Mouse (Mus musculus) forebrain, postnatal 0 days (tissue): ENCODE data around the gene Tsr2. TPM values are rescaled to one million over a fixed set of nuclear protein-coding genes. Genes with fewer than 3 reads are reported as not detected.

Experiments
- ATAC-seq: fragments of 200-750 bp; cut with Nextera tagmentation; 2 replicates; pipeline ENCODE4 v1.8.0; 2017; ENCODE audit warnings: mild to moderate bottlenecking, moderate library complexity
- DNase-seq: peaks from one replicate; pipeline ENCODE4 v3.0.0-alpha.2; 2015
- H3K27ac ChIP-seq: fragments of 300-500 bp; sonication (generic); 2 replicates; pipeline ENCODE4 v1.5.1; 2014; ENCODE audit warnings: low read depth, mild to moderate bottlenecking, antibody characterized with exemption, low read length, moderate library complexity, mixed read lengths
- H3K27me3 ChIP-seq: fragments of 300-500 bp; sonication (generic); 2 replicates; pipeline ENCODE4 v1.6.1; 2014; ENCODE audit warnings: mild to moderate bottlenecking, low read length, mixed read lengths; ENCODE audit not compliant: insufficient read depth
- H3K36me3 ChIP-seq: fragments of 300-500 bp; sonication (generic); 2 replicates; pipeline ENCODE4 v1.6.1; 2014; ENCODE audit warnings: mild to moderate bottlenecking, moderate library complexity; ENCODE audit not compliant: insufficient read depth
- H3K4me1 ChIP-seq: fragments of 300-500 bp; sonication (generic); 2 replicates; pipeline ENCODE4 v1.6.1; 2014; ENCODE audit warnings: antibody characterized with exemption; ENCODE audit not compliant: insufficient read depth
- H3K4me2 ChIP-seq: fragments of 300-500 bp; sonication (generic); 2 replicates; pipeline ENCODE4 v1.6.1; 2014; ENCODE audit warnings: low read depth, mild to moderate bottlenecking, moderate library complexity
- H3K4me3 ChIP-seq: fragments of 300-500 bp; sonication (generic); 2 replicates; pipeline ENCODE4 v1.5.1; 2014; ENCODE audit warnings: low read depth, low read length, mixed read lengths
- H3K9ac ChIP-seq: fragments of 300-500 bp; sonication (generic); 2 replicates; pipeline ENCODE4 v1.6.1; 2014; ENCODE audit warnings: mild to moderate bottlenecking
- H3K9me3 ChIP-seq: fragments of 300-500 bp; sonication (generic); 2 replicates; pipeline ENCODE4 v1.6.1; 2016; ENCODE audit warnings: low read length
- CTCF ChIP-seq: sonication (generic); IDR thresholded peaks from 2 replicates; pipeline ENCODE4 v1.5.1; 2016; ENCODE audit warnings: antibody characterized with exemption, control low read depth, low read depth
- WGBS: fragments of 180-500 bp; shearing (Covaris S2); extraction: QIAGEN DNeasy Blood & Tissue Kit; methylation state at CpG from one replicate; pipeline ENCODE4 v1.1.7; 2014; 5-methylcytosine and 5-hydroxymethylcytosine counted together
- polyA plus RNA-seq: library from polyadenylated mRNA; unstranded; fragments of >200 nt; fragmentation: Nextera tagmentation; extraction: Ambion mirVana; gene quantifications from 2 replicates; pipeline ENCODE4 v1.2.1, GENCODE M21; 2015
- total RNA-seq: library from RNA; depleted of rRNA; stranded (reverse); fragments of >200 nt; gene quantifications from 2 replicates; pipeline ENCODE4 v1.2.3, GENCODE M21; 2014; rRNA removed

Tsr2 gene
- total and polyA plus RNA-seq, 2 experiments from 2014 or later, result 46.1 to 47.0 TPM

GRCm38 (mm10) chrX:151046777-151047430, 49.4 kb downstream of the Tsr2 start:
- ATAC-seq (peak; percentile 90), DNase-seq (peak; percentile 84)
- peaks cover 4% of the 10 kb centered on the region; the same call in 1 of the 2 replicates for H3K4me1 ChIP-seq
- H3K4me3 ChIP-seq, result peak overlapping the region; percentile 56
- peak overlapping the region; percentile 55 for H3K4me2 ChIP-seq
- H3K27me3 ChIP-seq, result no peaks in the 10 kb centered on the region
- WGBS, result 30% methylated on average over 46 of the region's 62 CpGs
- H3K9me3 ChIP-seq, result no peaks in the 10 kb centered on the region
- peak overlapping the region; percentile 85 for H3K27ac ChIP-seq
- TF ChIP-seq CTCF, result no peak
- peak overlapping the region; percentile 71 for H3K9ac ChIP-seq
- H3K36me3 ChIP-seq, result no peaks in the 10 kb centered on the region

- DNase-seq (no peak), ATAC-seq (no peak; the same call in 1 of the 2 replicates)
- TF ChIP-seq CTCF, result no peak
- WGBS, result 37% methylated on average over 11 of the region's 11 CpGs
- H3K4me3 ChIP-seq, result peak overlapping the region; percentile 56
- H3K4me2 ChIP-seq, result peak overlapping the region; percentile 55
- peak overlapping the region; percentile 85 for H3K27ac ChIP-seq
- H3K9ac ChIP-seq, result peak overlapping the region; percentile 71
- H3K27me3 ChIP-seq, result no peaks in the 10 kb centered on the region
- peaks cover 4% of the 10 kb centered on the region; the same call in 1 of the 2 replicates for H3K4me1 ChIP-seq
- no peaks in the 10 kb centered on the region for H3K9me3 ChIP-seq
- H3K36me3 ChIP-seq, result no peaks in the 10 kb centered on the region
These were observed 50.0 kb downstream of the Tsr2 start for GRCm38 (mm10) chrX:151046321-151046720.

GRCm38 (mm10) chrX:151045850-151046249, 50.5 kb downstream of the Tsr2 start, which contains the start of gene Fgd1:
Gene Fgd1, plus strand, starts transcription at chrX:151046150.
- H3K27ac ChIP-seq, result peak within 1 kb of the TSS; percentile 85
- no peaks in the 10 kb centered on the region for H3K9me3 ChIP-seq
- ATAC-seq, result no peak
- no peaks in the 10 kb centered on the region for H3K27me3 ChIP-seq
- peaks cover 4% of the 10 kb centered on the region; the same call in 1 of the 2 replicates for H3K4me1 ChIP-seq
- no peak for DNase-seq
- H3K36me3 ChIP-seq, result no peaks in the 10 kb centered on the region
- H3K4me2 ChIP-seq, result peak within 1 kb of the TSS; percentile 55
- peak within 1 kb of the TSS; percentile 56 for H3K4me3 ChIP-seq
- H3K9ac ChIP-seq, result peak within 1 kb of the TSS; percentile 71
- TF ChIP-seq CTCF, result no peak
- WGBS, result 96% methylated on average over 8 of the region's 8 CpGs

GRCm38 (mm10) chrX:151041223-151041622, 55.1 kb downstream of the Tsr2 start:
- TF ChIP-seq CTCF, result no peak
- ATAC-seq (no peak), DNase-seq (no peak)
- H3K4me2 ChIP-seq, result no peak overlapping the region
- no peaks in the 10 kb centered on the region for H3K9me3 ChIP-seq
- no peaks in the 10 kb centered on the region for H3K27me3 ChIP-seq
- H3K27ac ChIP-seq, result no peak overlapping the region
- no peak overlapping the region for H3K9ac ChIP-seq
- 53% methylated on average over 5 of the region's 5 CpGs for WGBS
- H3K4me3 ChIP-seq, result no peak overlapping the region
- no peaks in the 10 kb centered on the region for H3K4me1 ChIP-seq
- no peaks in the 10 kb centered on the region for H3K36me3 ChIP-seq

Other genes starting within 250 kb of the Tsr2 start
- gene Gnl3l, start 79.2 kb downstream of the Tsr2 start, total RNA-seq, result 151 and 179 TPM in 2 replicates
- 78.4 and 98.6 TPM in 2 replicates for gene Gnl3l, start 79.2 kb downstream of the Tsr2 start, polyA plus RNA-seq
- 37.2 and 42.1 TPM in 2 replicates for gene Fgd1, start 50.4 kb downstream of the Tsr2 start, total RNA-seq
- gene Fgd1, start 50.4 kb downstream of the Tsr2 start, polyA plus RNA-seq, result 10.2 and 14.6 TPM in 2 replicates
- gene Wnk3, start 101.5 kb upstream of the Tsr2 start, total RNA-seq, result 64.2 and 74.7 TPM in 2 replicates
- 7.8 and 10.0 TPM in 2 replicates for gene Wnk3, start 101.5 kb upstream of the Tsr2 start, polyA plus RNA-seq
- 14.2 and 16.6 TPM in 2 replicates for gene Fam120c, start 247.6 kb upstream of the Tsr2 start, total RNA-seq
- 3.8 and 6.3 TPM in 2 replicates for gene Fam120c, start 247.6 kb upstream of the Tsr2 start, polyA plus RNA-seq